Mouse (Mus musculus): Measurements from ENCODE around the gene Dnajc14.

Gene Dnajc14

GRCm38 (mm10) chr10:128821358-128822056 lies 17.6 kb downstream of the Dnajc14 start, which contains the start of gene Ormdl2:
Gene Ormdl2 (minus strand): TSS chr10:128821645.
- DNase-seq (ENCODE audit: low read depth, low spot score): peak; percentile 100

DNA sequence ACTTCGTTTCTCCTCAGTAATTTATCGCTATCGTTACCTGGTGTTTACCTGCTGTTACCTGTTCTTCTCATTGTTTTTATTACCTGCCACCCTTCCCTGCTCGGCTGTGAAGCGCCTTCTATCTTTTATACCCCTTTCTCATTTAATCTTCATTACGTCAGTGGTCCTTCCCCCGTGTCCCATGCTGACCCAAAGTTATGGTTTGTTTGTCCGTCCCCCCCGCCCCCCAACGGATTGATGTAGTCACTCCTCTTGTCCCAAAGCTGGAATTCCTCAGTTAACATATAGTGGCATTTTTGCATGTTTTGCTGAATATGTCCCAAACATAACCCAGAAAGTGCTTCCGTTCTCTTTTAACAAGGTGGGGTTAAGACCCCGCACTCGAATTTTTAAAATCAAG lies 18.3 kb downstream of the Dnajc14 start:
- DNase-seq (ENCODE audit: low read depth, low spot score): no peak

DNA sequence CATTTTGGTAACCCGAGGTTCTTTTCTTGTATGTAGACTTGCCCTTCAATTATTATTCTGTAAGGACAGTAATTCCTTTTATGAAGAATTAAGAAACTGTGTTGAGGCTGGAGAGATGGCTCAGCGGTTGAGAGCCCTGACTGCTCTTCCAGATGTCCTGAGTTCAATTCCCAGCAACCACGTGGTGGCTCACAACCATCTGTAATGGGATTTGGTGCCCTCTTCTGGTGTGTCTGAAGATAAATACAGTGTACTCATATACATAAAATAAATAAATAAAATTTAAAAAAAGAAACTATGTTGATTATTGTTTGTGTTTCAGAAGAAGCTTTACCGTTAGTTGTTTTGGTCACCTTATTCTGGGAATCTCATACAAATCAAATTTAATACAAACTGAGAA lies 19.2 kb downstream of the Dnajc14 start:
- peak; percentile 25 for DNase-seq (ENCODE audit: low read depth, low spot score)

- DNase-seq (ENCODE audit: low read depth, low spot score): peak; percentile 49
Measured at GRCm38 (mm10) chr10:128823821-128824220, 20.0 kb downstream of the Dnajc14 start.

GRCm38 (mm10) chr10:128837400-128837799 lies 33.5 kb downstream of the Dnajc14 start:
- peak; percentile 27 for DNase-seq (ENCODE audit: low read depth, low spot score)

DNA sequence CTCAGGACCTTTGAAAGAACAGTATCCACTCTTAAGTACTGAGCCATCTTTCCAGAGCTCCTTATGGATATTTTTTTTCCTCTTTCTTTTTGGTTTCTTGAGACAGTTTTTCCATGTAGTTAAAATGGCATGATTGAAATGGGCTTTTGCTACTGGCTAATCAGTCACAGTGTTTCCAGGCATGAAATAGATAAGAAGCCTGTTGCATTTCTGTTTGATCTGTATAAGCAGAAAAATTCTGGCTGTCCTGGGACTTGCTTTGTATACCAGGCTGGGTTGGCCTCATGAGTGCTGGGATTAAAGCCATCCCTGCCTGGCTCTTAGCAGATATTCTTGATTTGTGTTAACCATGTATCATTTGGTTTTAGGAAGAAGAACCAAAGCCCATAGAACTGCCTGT lies 35.6 kb downstream of the Dnajc14 start:
- DNase-seq (ENCODE audit: low read depth, low spot score): no peak

GRCm38 (mm10) chr10:128840612-128841011 lies 36.8 kb downstream of the Dnajc14 start:
- DNase-seq (ENCODE audit: low read depth, low spot score): no peak

GRCm38 (mm10) chr10:128843260-128843659 lies 39.4 kb downstream of the Dnajc14 start:
- DNase-seq (ENCODE audit: low read depth, low spot score): no peak

- DNase-seq (ENCODE audit: low read depth, low spot score): peak; percentile 33
Measured at GRCm38 (mm10) chr10:128845516-128845915, 41.7 kb downstream of the Dnajc14 start.

GRCm38 (mm10) chr10:128846664-128847063 lies 42.8 kb downstream of the Dnajc14 start:
- DNase-seq (ENCODE audit: low read depth, low spot score): no peak

DNA sequence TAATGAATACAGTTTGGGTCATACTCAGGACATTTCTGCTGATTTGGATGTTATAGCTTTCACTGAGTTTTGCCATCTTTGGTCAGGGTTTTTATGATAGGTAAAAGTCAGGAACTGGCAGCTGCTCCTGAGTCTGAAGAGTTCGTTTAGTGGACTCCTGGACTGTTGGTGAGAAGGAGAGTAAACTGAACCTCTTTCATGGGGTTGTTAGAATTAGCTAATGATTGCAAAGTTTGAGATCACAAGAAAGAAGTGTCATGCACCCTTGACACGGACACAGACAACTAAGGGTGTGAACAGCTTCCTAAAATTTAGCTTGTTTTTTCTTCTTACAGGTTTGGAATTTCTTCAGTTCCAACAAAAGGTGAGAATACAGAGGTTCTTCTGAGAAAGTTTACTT lies 44.6 kb downstream of the Dnajc14 start:
- no peak for DNase-seq (ENCODE audit: low read depth, low spot score)

DNA sequence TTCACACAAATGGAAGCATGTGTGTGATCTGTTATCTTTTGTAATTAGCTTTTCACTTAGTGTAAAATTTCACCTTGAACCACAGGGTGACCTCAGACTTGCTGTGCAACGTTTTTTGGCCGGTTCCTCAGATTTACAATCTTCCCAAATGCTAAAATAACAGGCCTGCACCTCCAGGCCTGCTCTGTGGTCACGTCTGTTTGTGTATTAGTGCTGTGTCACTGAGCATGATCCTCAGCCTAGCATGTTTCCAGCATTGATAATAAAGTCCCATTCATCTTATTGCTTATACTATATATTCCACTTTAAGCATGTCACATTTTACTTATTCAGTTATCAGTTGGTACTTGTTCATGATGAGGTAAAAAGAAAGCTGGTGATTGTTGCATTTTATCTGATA lies 46.5 kb downstream of the Dnajc14 start:
- no peak for DNase-seq (ENCODE audit: low read depth, low spot score)

GRCm38 (mm10) chr10:128861176-128861575 lies 57.3 kb downstream of the Dnajc14 start:
- DNase-seq (ENCODE audit: low read depth, low spot score): peak; percentile 55

- DNase-seq (ENCODE audit: low read depth, low spot score): peak; percentile 31
Measured at GRCm38 (mm10) chr10:128866042-128866441, 62.2 kb downstream of the Dnajc14 start.

DNA sequence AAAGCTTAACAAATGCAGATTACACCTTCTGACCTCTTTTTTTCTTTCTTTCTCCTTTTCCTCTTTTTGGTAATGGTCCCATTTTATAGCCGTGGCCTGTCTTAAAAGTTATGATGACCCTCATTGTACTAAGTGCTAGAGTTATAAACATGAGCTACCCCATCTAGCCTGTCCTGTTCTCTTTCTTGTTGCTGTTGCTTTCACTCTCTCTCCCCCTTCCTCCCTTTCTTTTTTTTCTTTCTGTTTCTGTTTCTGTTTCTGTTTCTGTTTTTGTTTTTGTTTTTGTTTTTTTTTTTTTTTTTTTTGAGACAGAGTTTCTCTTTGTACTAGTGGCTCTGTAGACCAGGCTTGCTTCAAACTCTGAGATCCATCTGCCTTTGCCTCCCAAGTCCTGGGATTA lies 62.7 kb downstream of the Dnajc14 start:
- DNase-seq (ENCODE audit: low read depth, low spot score): no peak

All from A20 (cell line).